Mouse (Mus musculus) c-Kit-positive CD71-negative TER-119-negative erythroid progenitor cells, embryonic 14.5 days (primary cell): ENCODE data around the gene Phf11b.
"Not testable (repeated sequence)": the region's sequence is repeated elsewhere in the genome, so short reads cannot be mapped to it uniquely, and the experiment has no call there.

Experiments used
- DNase-seq: peaks from one replicate; pipeline ENCODE4 v3.0.0-alpha.2; 2013; ENCODE audit warnings: low read depth

Phf11b gene

GRCm38 (mm10) chr14:59341189-59341588, at the start of gene Phf11b:
Gene Phf11b (minus strand): TSS chr14:59341351.
- DNase-seq = not testable (repeated sequence)

- DNase-seq = not testable (repeated sequence)
Observed at GRCm38 (mm10) chr14:59390181-59390580, 49.0 kb upstream of the Phf11b start.

GRCm38 (mm10) chr14:59389532-59389931, 48.4 kb upstream of the Phf11b start:
- no peak for DNase-seq

- no peak for DNase-seq
Observed at GRCm38 (mm10) chr14:59370348-59371068, 29.4 kb upstream of the Phf11b start.

- no peak for DNase-seq
Observed at GRCm38 (mm10) chr14:59366386-59367105, 25.4 kb upstream of the Phf11b start.

- no peak for DNase-seq
Observed at GRCm38 (mm10) chr14:59365244-59365644, 24.1 kb upstream of the Phf11b start, which contains the start of gene Phf11d. Gene Phf11d (minus strand): TSS chr14:59365470.

GRCm38 (mm10) chr14:59339541-59339940, 1.6 kb downstream of the Phf11b start:
- no peak for DNase-seq

GRCm38 (mm10) chr14:59336056-59336455, 5.1 kb downstream of the Phf11b start:
- not testable (repeated sequence) for DNase-seq

- not testable (repeated sequence) for DNase-seq
Observed at GRCm38 (mm10) chr14:59330499-59330898, 10.7 kb downstream of the Phf11b start.

GRCm38 (mm10) chr14:59319970-59320369, 21.2 kb downstream of the Phf11b start:
- not testable (repeated sequence) for DNase-seq

GRCm38 (mm10) chr14:59319036-59319435, 22.1 kb downstream of the Phf11b start:
- DNase-seq = not testable (repeated sequence)

GRCm38 (mm10) chr14:59297391-59297790, 43.8 kb downstream of the Phf11b start, which contains the start of gene Phf11a:
Gene Phf11a (minus strand): TSS chr14:59297522.
- not testable (repeated sequence) for DNase-seq

- not testable (repeated sequence) for DNase-seq
Observed at GRCm38 (mm10) chr14:59291769-59292168, 49.4 kb downstream of the Phf11b start.

- not testable (repeated sequence) for DNase-seq
Observed at GRCm38 (mm10) chr14:59274961-59275360, 66.2 kb downstream of the Phf11b start.
